Mouse (Mus musculus) liver (tissue): ENCODE measurements around the gene Myh10.
"Not testable (repeated sequence)": the region's sequence is repeated elsewhere in the genome, so short reads cannot be mapped to it uniquely, and the experiment has no call there.

Experiments used
- DNase-seq: peaks from one replicate; pipeline ENCODE4 v3.0.0-alpha.2; 2020; ENCODE audit warnings: mixed read lengths

Myh10 gene

GRCm38 (mm10) chr11:68692693-68693446 lies 1.5 kb downstream of the Myh10 start:
- peak; percentile 58 for DNase-seq

GRCm38 (mm10) chr11:68693447-68694040 lies 2.2 kb downstream of the Myh10 start:
- peak; percentile 45 for DNase-seq

- DNase-seq: no peak
Measured at GRCm38 (mm10) chr11:68702370-68702769, 11.0 kb downstream of the Myh10 start.

GRCm38 (mm10) chr11:68703360-68703759 lies 12.0 kb downstream of the Myh10 start:
- DNase-seq: no peak

GRCm38 (mm10) chr11:68704258-68704657 lies 12.9 kb downstream of the Myh10 start:
- no peak for DNase-seq

- DNase-seq: no peak
Measured at GRCm38 (mm10) chr11:68704847-68705246, 13.5 kb downstream of the Myh10 start.

GRCm38 (mm10) chr11:68706524-68707429 lies 15.4 kb downstream of the Myh10 start:
- DNase-seq: no peak

- DNase-seq: no peak
Measured at GRCm38 (mm10) chr11:68707881-68708582, 16.7 kb downstream of the Myh10 start.

GRCm38 (mm10) chr11:68716167-68716566 lies 24.8 kb downstream of the Myh10 start:
- no peak for DNase-seq

- no peak for DNase-seq
Measured at GRCm38 (mm10) chr11:68717171-68717840, 25.9 kb downstream of the Myh10 start.

- no peak for DNase-seq
Measured at GRCm38 (mm10) chr11:68719096-68719648, 27.8 kb downstream of the Myh10 start.

- no peak for DNase-seq
Measured at GRCm38 (mm10) chr11:68719774-68720173, 28.4 kb downstream of the Myh10 start.

GRCm38 (mm10) chr11:68724117-68724516 lies 32.8 kb downstream of the Myh10 start:
- peak; percentile 34 for DNase-seq

GRCm38 (mm10) chr11:68728693-68729092 lies 37.3 kb downstream of the Myh10 start:
- DNase-seq: no peak

GRCm38 (mm10) chr11:68730792-68731191 lies 39.4 kb downstream of the Myh10 start:
- no peak for DNase-seq

- DNase-seq: no peak
Measured at GRCm38 (mm10) chr11:68732066-68732465, 40.7 kb downstream of the Myh10 start.

GRCm38 (mm10) chr11:68733401-68733800 lies 42.0 kb downstream of the Myh10 start:
- DNase-seq: not testable (repeated sequence)

GRCm38 (mm10) chr11:68739509-68739908 lies 48.1 kb downstream of the Myh10 start:
- no peak for DNase-seq

- no peak for DNase-seq
Measured at GRCm38 (mm10) chr11:68742658-68743057, 51.3 kb downstream of the Myh10 start.

- DNase-seq: no peak
Measured at GRCm38 (mm10) chr11:68744150-68744549, 52.8 kb downstream of the Myh10 start.

GRCm38 (mm10) chr11:68745374-68746200 lies 54.2 kb downstream of the Myh10 start:
- no peak for DNase-seq
